Mouse (Mus musculus): ENCODE data around the gene Col4a4.

The Col4a4 gene

GRCm38 (mm10) chr1:82414434-82415045 lies 172.1 kb downstream of the Col4a4 start:
- DNase-seq (ENCODE audit: low read depth, low spot score): no peak

GRCm38 (mm10) chr1:82412085-82412484 lies 174.6 kb downstream of the Col4a4 start:
- DNase-seq (ENCODE audit: low read depth, low spot score): no peak

- no peak for DNase-seq (ENCODE audit: low read depth, low spot score)
These were observed 175.1 kb downstream of the Col4a4 start for GRCm38 (mm10) chr1:82411521-82411920.

GRCm38 (mm10) chr1:82410548-82410947 lies 176.1 kb downstream of the Col4a4 start:
- DNase-seq (ENCODE audit: low read depth, low spot score): no peak

- DNase-seq (ENCODE audit: low read depth, low spot score): no peak
These were observed 177.4 kb downstream of the Col4a4 start for GRCm38 (mm10) chr1:82409271-82409670.

GRCm38 (mm10) chr1:82407786-82408185 lies 178.9 kb downstream of the Col4a4 start:
- no peak for DNase-seq (ENCODE audit: low read depth, low spot score)

All from brain, embryonic 18.5 days (tissue).